Mouse (Mus musculus) liver, adult 2 months (tissue): ENCODE measurements around the gene Prl2b1.

Experiments used
- CTCF ChIP-seq: fragments of 200-500 bp; IDR thresholded peaks from 2 replicates; pipeline ENCODE4 v1.5.1; 2011; ENCODE audit warnings: low read depth, low read length, control low read depth
- POLR2A ChIP-seq: fragments of 200-500 bp; IDR thresholded peaks from 2 replicates; pipeline ENCODE4 v1.6.1; 2011; ENCODE audit warnings: low read length, control low read depth; ENCODE audit not compliant: insufficient read depth; ENCODE audit errors: extremely low read depth

GRCm38 (mm10) chr13:27413640-27414039, 23.0 kb upstream of the Prl2b1 start:
- no peak for TF ChIP-seq CTCF
- no peak for TF ChIP-seq POLR2A
